Mouse (Mus musculus) kidney, postnatal 14 days (tissue): ENCODE measurements around the gene Zmiz2.
"Not testable (repeated sequence)": the region's sequence is repeated elsewhere in the genome, so short reads cannot be mapped to it uniquely, and the experiment has no call there.

Experiments
- DNase-seq: peaks from one replicate; pipeline ENCODE4 v3.0.0; 2022; ENCODE audit warnings: mixed read lengths

Zmiz2 gene

DNA sequence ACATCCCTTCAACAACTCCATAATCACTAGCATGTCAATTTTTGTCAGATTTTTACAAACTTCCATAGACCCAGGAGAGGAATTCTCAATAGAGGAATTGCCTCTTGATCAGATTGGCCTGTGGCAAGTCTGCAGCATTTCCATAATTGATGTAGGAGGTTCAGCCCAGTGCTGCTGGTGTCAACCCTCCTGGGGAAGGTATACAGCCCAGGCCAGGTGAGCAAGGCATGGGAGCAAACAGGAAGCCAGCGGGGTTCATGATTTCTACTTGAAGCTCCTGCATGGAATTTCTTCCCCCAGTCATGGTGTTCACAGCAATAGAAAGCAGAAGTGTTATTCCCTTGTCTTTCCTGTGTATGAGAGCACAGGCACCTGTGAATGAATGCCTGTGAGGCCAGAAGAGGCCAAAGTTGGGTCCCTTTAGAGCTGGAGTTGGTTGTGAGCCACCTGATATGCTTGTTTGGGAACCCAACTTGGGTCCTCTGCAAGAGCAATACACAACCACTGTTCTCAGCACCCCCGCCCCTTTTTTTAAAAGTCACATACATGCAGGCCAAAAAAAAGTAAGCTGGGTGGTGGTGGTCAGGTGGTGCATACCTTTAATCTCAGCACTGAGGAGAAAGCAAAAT is 32.0 kb downstream of the Zmiz2 start:
- DNase-seq = no peak

DNA sequence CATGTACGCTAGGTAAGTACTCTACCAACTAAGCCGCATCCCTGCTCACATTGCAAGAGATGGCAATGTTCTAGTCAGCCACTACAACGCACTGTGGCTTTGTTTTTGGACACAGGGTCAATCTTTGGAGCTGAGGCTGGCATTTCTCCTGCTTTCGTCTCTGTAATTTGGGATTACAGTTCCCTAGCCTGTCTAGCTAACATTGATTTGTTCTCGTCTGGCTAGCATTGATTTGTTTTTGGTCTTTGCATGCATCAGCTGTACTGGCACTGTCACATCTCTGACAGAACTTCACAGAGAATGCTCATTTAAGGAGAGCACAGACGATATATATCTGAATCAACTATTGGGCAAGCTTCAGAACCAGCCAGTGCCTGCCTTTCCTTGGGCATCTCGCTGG is 41.3 kb downstream of the Zmiz2 start:
- DNase-seq = no peak

DNA sequence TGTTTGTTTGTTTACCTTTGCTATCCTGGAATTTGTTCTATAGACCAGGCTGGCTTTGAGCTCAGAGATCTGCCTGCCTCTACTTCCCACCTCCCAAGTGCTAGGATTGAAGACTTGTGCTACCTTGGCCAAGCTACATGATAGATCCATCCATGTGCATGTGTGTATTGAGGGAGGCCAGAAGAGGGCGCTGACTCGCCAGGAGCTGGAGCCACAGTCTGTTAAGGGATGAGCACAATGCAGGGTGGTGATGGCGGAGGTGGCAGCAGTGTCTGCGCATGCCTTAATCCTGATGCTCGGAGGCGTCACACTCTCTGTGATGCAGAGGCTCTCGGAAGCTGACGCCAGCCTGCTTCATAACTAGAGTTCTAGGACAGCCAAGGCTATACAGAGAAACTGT is 47.6 kb downstream of the Zmiz2 start:
- peak; percentile 55 for DNase-seq

DNA sequence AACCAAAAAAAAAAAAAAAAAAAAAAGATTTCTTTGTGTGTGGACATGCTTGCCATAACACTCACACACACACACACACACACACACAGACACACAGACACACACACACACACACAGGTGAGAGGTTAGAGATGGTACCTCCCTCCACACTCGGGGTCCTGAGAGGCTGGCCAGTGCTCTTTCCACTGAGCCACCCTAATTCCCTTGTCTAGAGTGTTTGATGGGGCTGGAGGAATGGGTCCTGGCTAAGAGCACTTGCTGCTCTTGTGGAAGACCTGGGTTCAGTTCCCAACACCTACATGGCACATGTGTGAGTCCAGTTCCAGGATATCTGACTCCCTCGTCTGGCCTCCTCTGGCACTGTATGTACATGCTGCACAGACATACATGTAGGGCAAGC is 48.8 kb downstream of the Zmiz2 start:
- DNase-seq = no peak

DNA sequence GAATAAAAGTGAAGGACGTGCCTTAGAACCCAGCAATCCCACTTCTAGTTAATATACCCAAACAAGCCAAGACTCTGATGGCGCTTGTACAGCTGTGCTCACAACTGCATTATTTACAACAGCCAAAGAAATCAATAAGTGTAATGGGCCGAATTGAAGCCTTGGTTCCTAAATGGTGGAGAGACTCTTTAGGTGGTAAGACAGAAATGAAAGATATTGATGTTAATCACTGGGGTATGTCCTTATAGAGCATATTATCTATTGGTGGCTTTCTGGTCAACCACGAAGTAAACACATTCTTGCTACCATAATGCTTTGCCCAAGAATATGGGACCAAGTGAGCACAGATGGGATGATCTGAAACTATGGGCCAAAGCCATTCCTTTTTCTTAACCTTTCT is 51.3 kb downstream of the Zmiz2 start:
- DNase-seq = no peak

DNA sequence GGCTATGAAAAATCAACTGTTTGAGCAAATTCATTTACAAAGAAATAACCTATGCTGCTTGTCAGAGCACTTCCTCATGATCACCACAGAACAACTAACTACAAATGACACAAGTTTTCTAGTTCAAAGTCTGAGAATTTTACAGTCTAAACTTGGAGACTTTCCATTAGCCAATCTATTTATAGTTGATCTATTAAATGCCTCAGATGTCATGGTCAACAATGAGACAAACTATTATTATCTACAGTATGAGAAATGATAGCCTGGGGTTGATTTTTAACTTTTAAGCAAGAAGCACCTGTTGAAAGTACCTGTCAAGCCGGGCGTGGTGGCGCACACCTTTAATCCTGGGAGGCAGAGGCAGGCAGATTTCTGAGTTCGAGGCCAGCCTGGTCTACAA is 53.7 kb downstream of the Zmiz2 start:
- no peak for DNase-seq

DNA sequence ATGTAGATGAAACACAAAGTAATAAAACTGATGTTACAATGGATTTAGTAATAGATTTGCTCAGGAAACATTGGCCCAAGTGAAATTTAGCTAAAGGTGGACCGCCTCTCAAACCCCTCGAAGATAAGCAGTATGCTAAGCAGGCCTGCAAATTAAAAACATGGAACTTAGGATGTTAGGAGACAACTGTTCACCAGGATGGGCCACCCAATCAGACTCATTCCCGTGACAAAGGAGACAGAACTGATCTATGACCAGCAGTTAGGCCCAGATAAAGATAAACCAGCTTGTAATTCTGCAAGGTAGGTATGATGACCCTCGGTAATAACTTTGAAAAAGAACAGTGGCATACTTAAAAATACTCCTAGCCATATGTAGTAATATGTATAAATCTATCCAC is 54.2 kb downstream of the Zmiz2 start:
- no peak for DNase-seq

DNA sequence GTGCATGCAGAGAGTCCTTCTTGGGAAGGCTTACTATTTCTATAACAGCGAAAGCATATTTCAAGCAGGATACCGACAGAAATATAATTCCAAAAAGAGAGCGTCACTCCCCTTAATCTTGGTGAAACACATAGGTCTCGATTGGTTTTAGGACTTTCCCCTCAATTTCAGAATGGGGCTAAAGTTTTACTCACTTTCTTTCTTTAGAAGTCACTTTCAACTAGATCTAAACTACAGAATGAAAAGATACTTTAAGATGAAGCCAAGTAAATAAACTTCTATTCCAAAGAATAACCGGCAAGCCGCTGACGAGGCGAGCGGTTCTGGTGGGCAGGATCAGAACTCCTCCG is 54.8 kb downstream of the Zmiz2 start:
- DNase-seq = no peak

DNA sequence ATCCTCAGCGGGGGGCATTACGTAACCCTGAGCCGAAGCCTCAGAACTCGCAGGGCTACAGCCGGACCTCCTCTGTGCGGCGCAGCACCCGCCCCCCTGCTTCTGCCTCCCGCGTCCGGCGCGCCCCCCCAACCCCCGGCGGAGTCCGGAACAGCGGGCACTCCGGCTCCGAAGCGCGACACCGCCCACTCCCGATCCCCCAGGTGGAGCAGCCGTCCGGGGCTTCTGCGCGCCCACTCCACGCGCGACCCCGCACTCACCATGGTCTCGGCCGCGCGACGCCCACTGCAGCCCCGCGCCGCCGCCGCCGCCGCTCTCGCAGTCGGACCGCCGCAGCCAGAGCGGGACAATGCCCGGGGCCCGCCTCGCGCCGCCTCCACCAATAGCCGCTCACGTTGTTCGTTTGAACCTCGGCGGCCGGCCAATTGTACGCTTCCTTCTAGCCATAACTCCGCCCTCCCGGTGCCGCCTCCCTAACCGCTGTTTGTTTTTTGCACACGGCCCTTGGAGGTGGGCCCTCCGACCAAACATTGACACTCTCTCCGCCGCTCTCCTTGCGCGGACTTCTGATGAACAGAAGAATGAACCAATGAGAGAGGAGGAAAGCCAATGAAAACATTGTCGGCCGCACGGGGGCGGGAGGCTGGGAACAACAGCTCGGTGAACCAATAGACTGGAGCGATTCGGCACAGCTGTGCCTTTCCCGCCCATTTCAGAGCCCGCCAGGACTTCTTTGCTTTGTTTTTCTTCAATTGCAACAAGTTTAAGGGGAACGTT is 55.4 kb downstream of the Zmiz2 start, which contains the start of gene H2afv:
H2afv (minus strand) TSS at position 367 of the 777 bp plus-strand sequence.
- DNase-seq = peak; percentile 99

DNA sequence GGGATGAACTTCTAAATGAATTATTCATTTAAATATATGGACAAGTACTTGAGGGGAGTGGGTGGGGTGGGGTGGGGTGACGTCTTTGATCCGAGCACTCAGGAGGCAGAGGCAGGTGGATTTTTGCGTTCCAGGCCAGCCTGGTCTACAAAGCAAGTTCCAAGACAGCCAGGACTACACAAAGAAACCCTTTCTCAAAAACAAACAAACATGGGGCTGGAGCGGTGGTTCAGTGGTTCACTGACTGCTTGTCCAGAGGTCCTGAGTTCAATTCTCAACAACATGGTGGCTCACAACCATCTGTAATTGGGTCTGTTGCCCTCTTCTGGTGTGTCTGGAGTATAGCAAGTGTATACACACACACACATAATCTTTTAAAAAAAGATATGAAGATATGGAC is 56.6 kb downstream of the Zmiz2 start:
- DNase-seq = no peak

DNA sequence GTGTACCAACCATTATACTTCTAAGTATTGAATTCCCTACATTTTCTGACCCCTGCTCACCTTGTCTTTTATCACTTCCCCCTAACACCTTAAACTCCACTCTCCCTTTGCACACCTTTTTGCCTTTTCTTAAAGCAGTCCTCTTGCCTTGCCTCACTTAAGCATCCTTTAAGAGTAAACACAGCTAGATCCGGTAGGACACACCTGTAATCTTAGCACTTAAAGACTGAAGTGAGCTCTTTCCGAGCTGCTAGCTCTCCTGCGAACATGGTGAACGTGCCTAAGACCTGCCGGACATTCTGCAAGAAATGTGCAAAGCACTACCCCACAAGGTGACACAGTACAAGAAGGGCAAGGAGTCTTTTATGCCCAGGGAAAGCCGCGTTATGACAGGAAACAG is 57.1 kb downstream of the Zmiz2 start:
- DNase-seq = no peak

DNA sequence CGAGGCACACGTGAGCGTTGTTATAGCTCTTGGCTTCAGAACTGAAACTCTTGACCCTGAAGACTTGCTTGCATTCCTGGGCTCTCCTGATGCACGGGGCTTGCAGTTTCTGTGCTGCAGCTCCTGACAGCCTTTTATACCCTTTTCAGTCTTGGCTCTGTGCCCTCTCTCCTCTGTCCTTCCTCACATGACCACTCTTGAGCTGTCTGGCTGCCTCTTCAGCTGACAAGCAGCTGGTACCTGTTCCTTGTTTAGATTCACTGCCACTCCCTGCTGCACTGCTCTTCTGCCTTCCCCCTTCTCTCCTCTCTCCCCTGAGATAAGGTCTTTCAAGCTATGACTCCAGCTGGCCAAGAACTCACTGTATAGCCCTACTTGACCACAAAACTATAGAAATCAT is 58.6 kb downstream of the Zmiz2 start:
- no peak for DNase-seq

DNA sequence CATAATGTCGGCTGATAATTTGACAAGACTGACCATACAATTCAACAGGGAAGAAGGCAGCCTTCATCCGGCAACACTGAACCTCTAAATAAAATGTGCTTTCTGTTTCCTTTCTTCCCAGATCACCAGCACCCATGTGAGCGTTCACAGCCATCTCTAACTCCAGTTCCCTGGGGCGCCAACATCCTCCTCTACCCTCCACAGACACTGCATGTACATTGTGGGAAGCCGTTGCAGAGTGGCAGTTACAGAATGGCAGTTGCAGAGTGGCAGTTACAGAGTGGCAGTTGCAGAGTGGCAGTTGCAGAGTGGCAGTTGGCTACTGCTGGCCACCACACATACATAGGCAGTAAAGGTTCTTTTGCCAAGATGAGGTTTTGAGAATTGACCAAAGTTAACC is 59.3 kb downstream of the Zmiz2 start:
- not testable (repeated sequence) for DNase-seq
